Mouse (Mus musculus): ENCODE data around the gene Zfp362. TPM values are rescaled to one million over a fixed set of nuclear protein-coding genes. Genes with fewer than 3 reads are reported as not detected.

Zfp362 gene
- polyA plus RNA-seq, 1 experiment from 2014 or later: 31.1 TPM

Other genes starting within 250 kb of the Zfp362 start
- gene Zscan20, start 195.9 kb downstream of the Zfp362 start, polyA plus RNA-seq (2014; fragmentation: Nextera tagmentation; extraction: Ambion mirVana): 2.9 and 4.1 TPM in 2 replicates
- gene Tlr12, start 187.4 kb downstream of the Zfp362 start, polyA plus RNA-seq (2014; fragmentation: Nextera tagmentation; extraction: Ambion mirVana): 0.10 and 0.60 TPM in 2 replicates
- gene Phc2, start 151.3 kb downstream of the Zfp362 start, polyA plus RNA-seq (2014; fragmentation: Nextera tagmentation; extraction: Ambion mirVana): 65.7 and 68.0 TPM in 2 replicates
- 0.11 and 0.18 TPM in 2 replicates for gene A3galt2, start 50.7 kb downstream of the Zfp362 start, polyA plus RNA-seq (2014; fragmentation: Nextera tagmentation; extraction: Ambion mirVana)
- gene Trim62, start 77.5 kb upstream of the Zfp362 start, polyA plus RNA-seq (2014; fragmentation: Nextera tagmentation; extraction: Ambion mirVana): 13.9 and 14.6 TPM in 2 replicates
- gene Azin2, start 156.4 kb upstream of the Zfp362 start, polyA plus RNA-seq (2014; fragmentation: Nextera tagmentation; extraction: Ambion mirVana): 14.0 and 14.6 TPM in 2 replicates
- gene Ak2, start 185.9 kb upstream of the Zfp362 start, polyA plus RNA-seq (2014; fragmentation: Nextera tagmentation; extraction: Ambion mirVana): 152 and 154 TPM in 2 replicates

Data from embryonic facial prominence, embryonic 11.5 days (tissue).